Mouse (Mus musculus): ENCODE data around the gene Grin2a. TPM values are rescaled to one million over a fixed set of nuclear protein-coding genes. Genes with fewer than 3 reads are reported as not detected.
A peak's percentile ranks its signal among the peaks of the same experiment; 100 is the strongest.

The Grin2a gene
- total and polyA plus RNA-seq, 2 experiments from 2014 or later, result 3.7 to 9.9 TPM

DNA sequence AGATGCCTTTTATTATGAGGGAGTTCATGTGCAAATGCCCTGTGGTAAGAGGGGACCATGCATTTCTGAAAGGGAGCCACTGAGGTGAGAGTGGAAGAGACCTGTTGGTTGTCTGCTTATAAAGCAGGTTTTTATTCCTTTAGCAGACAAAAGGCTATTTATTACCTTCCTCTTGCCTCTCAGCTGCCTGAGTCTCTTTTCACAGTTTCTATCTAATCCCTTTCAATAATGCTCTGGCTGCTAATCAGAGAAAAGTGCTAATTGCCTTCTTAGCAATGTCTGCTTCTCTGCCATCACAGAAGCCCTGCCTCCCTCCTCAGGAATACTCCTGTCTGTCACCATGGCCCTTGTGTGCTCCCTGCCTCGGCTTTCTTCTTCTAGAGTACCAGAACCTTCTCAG is 209.1 kb downstream of the Grin2a start:
- Histone ChIP-seq H3K27me3 (ENCODE audit: insufficient read depth, low read length) (no peaks in the 10 kb centered on the region), H3K36me3 (ENCODE audit: insufficient read depth) (no peaks in the 10 kb centered on the region), H3K27ac (ENCODE audit: low read depth, low read length) (no peak overlapping the region), H3K9me3 (ENCODE audit: low read length) (no peaks in the 10 kb centered on the region), H3K4me2 (ENCODE audit: low read depth) (no peak overlapping the region), H3K4me3 (ENCODE audit: low read depth, low read length) (no peak overlapping the region), H3K4me1 (ENCODE audit: insufficient read depth) (no peaks in the 10 kb centered on the region), H3K9ac (no peak overlapping the region)
- ATAC-seq (peak; percentile 40; the same call in 1 of the 2 replicates), DNase-seq (no peak)
- no peak for TF ChIP-seq CTCF (IDR thresholded peaks at IDR 0.05; ENCODE audit: low read depth)
- 17% methylated on average over 1 of the region's 1 CpGs for WGBS

DNA sequence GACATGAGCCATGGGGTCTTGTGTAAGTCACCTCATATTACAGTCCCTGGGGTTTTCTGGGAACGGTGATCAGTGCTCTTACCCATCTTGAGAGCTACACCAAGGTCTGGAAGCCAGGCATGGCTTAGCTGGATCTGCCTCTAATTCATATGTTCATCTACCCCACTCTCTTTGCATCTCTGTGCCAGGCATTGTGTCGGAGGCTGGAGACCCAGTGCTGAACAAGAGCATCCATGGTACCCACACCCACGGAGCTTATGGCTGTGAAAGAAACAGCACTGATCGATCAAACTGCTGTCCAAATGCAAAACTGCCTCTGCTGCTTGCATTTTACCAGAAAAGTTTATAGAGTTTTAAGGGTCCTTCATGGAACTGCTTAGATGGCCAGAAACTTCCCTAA is 209.5 kb downstream of the Grin2a start:
- 84% methylated on average over 4 of the region's 4 CpGs for WGBS
- Histone ChIP-seq H3K9me3 (ENCODE audit: low read length) (no peaks in the 10 kb centered on the region), H3K4me1 (ENCODE audit: insufficient read depth) (no peaks in the 10 kb centered on the region), H3K4me2 (ENCODE audit: low read depth) (no peak overlapping the region), H3K27me3 (ENCODE audit: insufficient read depth, low read length) (no peaks in the 10 kb centered on the region), H3K36me3 (ENCODE audit: insufficient read depth) (no peaks in the 10 kb centered on the region), H3K27ac (ENCODE audit: low read depth, low read length) (no peak overlapping the region), H3K9ac (no peak overlapping the region), H3K4me3 (ENCODE audit: low read depth, low read length) (no peak overlapping the region)
- DNase-seq (no peak), ATAC-seq (no peak)
- TF ChIP-seq CTCF (IDR thresholded peaks at IDR 0.05; ENCODE audit: low read depth), result no peak

DNA sequence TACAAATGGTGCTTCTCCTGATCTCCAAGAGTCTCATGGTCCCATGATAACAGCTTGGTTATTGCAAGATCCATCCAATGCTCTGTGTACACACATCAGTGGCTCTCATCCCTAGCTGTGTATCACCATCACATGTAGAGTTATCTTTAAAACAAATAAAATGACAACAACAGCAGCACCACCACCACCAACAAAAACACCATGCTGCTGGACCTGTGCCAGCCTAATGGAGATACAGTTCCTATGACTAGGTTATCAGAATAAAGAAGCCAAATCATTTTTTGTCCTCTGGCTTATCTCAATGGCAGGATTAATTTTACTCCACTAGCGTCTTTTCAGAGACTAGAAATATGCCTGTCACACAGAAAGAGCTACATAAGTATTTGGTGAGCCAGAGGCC is 226.4 kb downstream of the Grin2a start:
- Histone ChIP-seq H3K4me3 (ENCODE audit: low read depth, low read length) (no peak overlapping the region), H3K36me3 (ENCODE audit: insufficient read depth) (no peaks in the 10 kb centered on the region), H3K27me3 (ENCODE audit: insufficient read depth, low read length) (no peaks in the 10 kb centered on the region), H3K9me3 (ENCODE audit: low read length) (no peaks in the 10 kb centered on the region), H3K27ac (ENCODE audit: low read depth, low read length) (no peak overlapping the region), H3K4me2 (ENCODE audit: low read depth) (no peak overlapping the region), H3K9ac (no peak overlapping the region), H3K4me1 (ENCODE audit: insufficient read depth) (no peaks in the 10 kb centered on the region)
- DNase-seq (no peak), ATAC-seq (no peak)
- WGBS, result 83% methylated on average over 1 of the region's 1 CpGs
- no peak for TF ChIP-seq CTCF (IDR thresholded peaks at IDR 0.05; ENCODE audit: low read depth)

DNA sequence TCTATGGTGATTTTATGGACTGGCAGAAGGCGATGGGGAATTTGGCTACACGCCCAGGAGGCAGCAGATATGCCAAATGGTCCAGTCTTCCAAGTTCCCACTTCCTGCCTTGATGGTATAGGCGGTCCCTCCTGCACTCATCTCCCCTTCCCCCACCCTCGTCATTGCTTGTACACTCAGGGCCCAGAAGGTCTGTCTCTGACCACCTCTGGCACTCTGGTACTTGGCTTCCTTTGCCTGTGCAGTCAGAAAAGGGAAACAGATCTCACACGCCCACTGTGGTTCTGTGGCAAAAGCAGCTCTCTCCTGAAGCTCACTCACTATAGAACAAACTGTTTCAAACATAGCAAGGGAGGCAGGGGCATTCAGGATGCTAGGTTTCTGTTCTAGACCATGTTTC is 227.0 kb downstream of the Grin2a start:
- no peaks in the 10 kb centered on the region for H3K9me3 ChIP-seq (ENCODE audit: low read length)
- H3K4me1 ChIP-seq (ENCODE audit: insufficient read depth), result no peaks in the 10 kb centered on the region
- ATAC-seq (peak; percentile 58; the same call in 1 of the 2 replicates), DNase-seq (peak; percentile 83)
- H3K9ac ChIP-seq, result no peak overlapping the region
- no peaks in the 10 kb centered on the region for H3K36me3 ChIP-seq (ENCODE audit: insufficient read depth)
- H3K27ac ChIP-seq (ENCODE audit: low read depth, low read length), result peak overlapping the region; percentile 64
- no peak overlapping the region for H3K4me2 ChIP-seq (ENCODE audit: low read depth)
- no peaks in the 10 kb centered on the region for H3K27me3 ChIP-seq (ENCODE audit: insufficient read depth, low read length)
- no peak overlapping the region for H3K4me3 ChIP-seq (ENCODE audit: low read depth, low read length)
- WGBS, result 32% methylated on average over 5 of the region's 5 CpGs
- no peak for TF ChIP-seq CTCF (IDR thresholded peaks at IDR 0.05; ENCODE audit: low read depth)

DNA sequence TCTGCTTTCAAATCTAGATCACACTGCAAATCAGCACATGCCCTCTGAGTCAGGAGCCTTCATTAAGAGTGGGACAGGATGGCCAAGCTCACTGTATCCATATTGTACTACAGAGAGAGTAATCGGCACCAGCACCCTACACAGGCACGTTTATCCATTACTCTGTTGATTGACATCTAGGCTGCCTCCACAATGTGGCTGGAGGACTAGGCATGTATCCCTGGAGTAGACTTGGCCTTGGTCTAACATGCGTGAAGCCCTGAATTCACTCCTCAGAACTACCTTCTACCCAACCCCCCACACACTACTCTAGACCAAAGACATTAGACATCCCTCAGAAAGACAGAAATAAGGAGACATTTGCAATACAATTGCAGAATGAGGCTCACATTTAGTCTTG is 227.4 kb downstream of the Grin2a start:
- H3K9me3 ChIP-seq (ENCODE audit: low read length), result no peaks in the 10 kb centered on the region
- 38% methylated on average over 3 of the region's 3 CpGs for WGBS
- no peaks in the 10 kb centered on the region for H3K36me3 ChIP-seq (ENCODE audit: insufficient read depth)
- ATAC-seq (peak; percentile 14; the same call in 1 of the 2 replicates), DNase-seq (no peak)
- no peak overlapping the region for H3K9ac ChIP-seq
- no peaks in the 10 kb centered on the region for H3K4me1 ChIP-seq (ENCODE audit: insufficient read depth)
- TF ChIP-seq CTCF (IDR thresholded peaks at IDR 0.05; ENCODE audit: low read depth), result no peak
- H3K4me2 ChIP-seq (ENCODE audit: low read depth), result no peak overlapping the region
- peak overlapping the region; percentile 64 for H3K27ac ChIP-seq (ENCODE audit: low read depth, low read length)
- H3K27me3 ChIP-seq (ENCODE audit: insufficient read depth, low read length), result no peaks in the 10 kb centered on the region
- no peak overlapping the region for H3K4me3 ChIP-seq (ENCODE audit: low read depth, low read length)

DNA sequence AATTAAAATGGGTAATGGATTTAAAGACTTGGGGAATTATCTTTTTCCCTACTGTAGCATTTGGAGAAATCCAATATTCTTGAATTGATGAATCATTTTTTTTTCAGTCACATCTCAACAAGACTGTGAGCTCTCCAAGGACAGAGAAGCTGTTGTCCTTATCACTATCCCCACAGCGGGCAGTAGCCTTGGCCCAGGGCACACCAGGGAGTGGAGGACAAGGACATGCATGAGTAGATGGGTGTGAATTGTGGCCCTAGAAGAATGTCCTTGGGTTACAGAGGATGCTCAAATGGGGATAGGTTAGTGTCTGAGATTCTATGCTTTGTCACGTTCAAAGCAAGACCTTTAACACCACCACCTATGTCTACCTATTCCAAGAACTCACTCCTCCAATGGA is 231.3 kb downstream of the Grin2a start:
- 92% methylated on average over 2 of the region's 2 CpGs for WGBS
- no peaks in the 10 kb centered on the region for H3K36me3 ChIP-seq (ENCODE audit: insufficient read depth)
- no peak overlapping the region for H3K4me3 ChIP-seq (ENCODE audit: low read depth, low read length)
- DNase-seq, result no peak
- no peak for TF ChIP-seq CTCF (IDR thresholded peaks at IDR 0.05; ENCODE audit: low read depth)
- H3K27me3 ChIP-seq (ENCODE audit: insufficient read depth, low read length), result no peaks in the 10 kb centered on the region
- H3K9me3 ChIP-seq (ENCODE audit: low read length), result no peaks in the 10 kb centered on the region
- H3K9ac ChIP-seq, result no peak overlapping the region
- no peak overlapping the region for H3K27ac ChIP-seq (ENCODE audit: low read depth, low read length)
- no peak overlapping the region for H3K4me2 ChIP-seq (ENCODE audit: low read depth)
- no peak for ATAC-seq
- no peaks in the 10 kb centered on the region for H3K4me1 ChIP-seq (ENCODE audit: insufficient read depth)

DNA sequence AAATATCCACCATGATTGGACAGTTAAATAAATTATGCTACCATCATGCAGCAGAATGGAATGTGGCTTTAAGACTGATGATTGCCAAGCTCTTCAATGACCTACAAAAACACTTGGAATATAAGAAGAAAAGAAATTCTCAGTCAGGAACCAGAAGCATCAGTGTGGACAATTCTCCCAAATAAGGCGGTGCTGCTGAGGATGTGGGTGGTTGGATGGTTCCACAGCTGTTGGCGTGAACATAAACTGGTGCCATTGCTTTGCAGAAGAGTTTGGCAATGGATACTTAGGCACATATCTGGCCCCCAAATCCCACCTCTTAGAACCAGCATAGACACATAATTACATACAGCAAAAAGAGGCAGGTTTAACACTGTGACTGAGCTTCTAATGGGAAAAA is 235.0 kb downstream of the Grin2a start:
- H3K27me3 ChIP-seq (ENCODE audit: insufficient read depth, low read length), result no peaks in the 10 kb centered on the region

DNA sequence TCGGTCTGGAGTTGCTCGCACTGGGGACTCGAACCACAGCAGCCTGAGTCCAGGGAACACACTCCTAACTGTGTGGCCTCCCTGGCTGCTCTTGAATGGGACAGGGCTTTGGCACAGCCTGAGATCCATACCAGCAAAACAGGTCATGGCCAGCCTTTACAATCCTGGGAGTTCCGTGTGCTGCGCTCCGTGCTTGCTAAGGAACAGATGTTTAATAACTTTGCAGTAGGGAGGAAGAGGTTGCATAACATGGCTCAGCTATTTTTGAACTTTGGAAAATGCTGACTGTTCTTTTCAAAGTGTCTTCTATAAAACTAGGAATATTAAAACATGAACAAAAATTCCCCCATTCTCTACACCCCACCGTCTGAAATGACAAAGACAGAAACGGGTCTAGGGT is 238.5 kb downstream of the Grin2a start:
- Histone ChIP-seq H3K9me3 (ENCODE audit: low read length) (no peaks in the 10 kb centered on the region), H3K9ac (no peak overlapping the region), H3K4me3 (ENCODE audit: low read depth, low read length) (no peak overlapping the region), H3K27ac (ENCODE audit: low read depth, low read length) (no peak overlapping the region), H3K4me1 (ENCODE audit: insufficient read depth) (peaks cover 4% of the 10 kb centered on the region; the same call in 1 of the 2 replicates), H3K36me3 (ENCODE audit: insufficient read depth) (no peaks in the 10 kb centered on the region), H3K4me2 (ENCODE audit: low read depth) (no peak overlapping the region), H3K27me3 (ENCODE audit: insufficient read depth, low read length) (no peaks in the 10 kb centered on the region)
- 87% methylated on average over 8 of the region's 8 CpGs for WGBS
- DNase-seq, result no peak
- ATAC-seq, result no peak
- no peak for TF ChIP-seq CTCF (IDR thresholded peaks at IDR 0.05; ENCODE audit: low read depth)

More for the DNA sequence above, 235.0 kb downstream of the Grin2a start:
- Histone ChIP-seq H3K9me3 (ENCODE audit: low read length) (no peaks in the 10 kb centered on the region), H3K4me2 (ENCODE audit: low read depth) (no peak overlapping the region), H3K36me3 (ENCODE audit: insufficient read depth) (no peaks in the 10 kb centered on the region), H3K9ac (no peak overlapping the region), H3K4me1 (ENCODE audit: insufficient read depth) (no peaks in the 10 kb centered on the region), H3K27ac (ENCODE audit: low read depth, low read length) (no peak overlapping the region), H3K4me3 (ENCODE audit: low read depth, low read length) (no peak overlapping the region)
- no peak for ATAC-seq
- no peak for DNase-seq
- WGBS, result 86% methylated on average over 2 of the region's 2 CpGs
- no peak for TF ChIP-seq CTCF (IDR thresholded peaks at IDR 0.05; ENCODE audit: low read depth)
